Mouse (Mus musculus) urinary bladder, postnatal 0 days (tissue): ENCODE data around the gene Mospd3. TPM values are rescaled to one million over a fixed set of nuclear protein-coding genes. Genes with fewer than 3 reads are reported as not detected.

ENCODE experiments used
- polyA plus RNA-seq: library from polyadenylated mRNA; unstranded; fragments of >200 nt; fragmentation: Nextera tagmentation; extraction: Ambion mirVana; gene quantifications from 2 replicates; pipeline ENCODE4 v1.2.1, GENCODE M21; 2015

Gene Mospd3
- 23.9 and 25.0 TPM in 2 replicates for polyA plus RNA-seq

DNA sequence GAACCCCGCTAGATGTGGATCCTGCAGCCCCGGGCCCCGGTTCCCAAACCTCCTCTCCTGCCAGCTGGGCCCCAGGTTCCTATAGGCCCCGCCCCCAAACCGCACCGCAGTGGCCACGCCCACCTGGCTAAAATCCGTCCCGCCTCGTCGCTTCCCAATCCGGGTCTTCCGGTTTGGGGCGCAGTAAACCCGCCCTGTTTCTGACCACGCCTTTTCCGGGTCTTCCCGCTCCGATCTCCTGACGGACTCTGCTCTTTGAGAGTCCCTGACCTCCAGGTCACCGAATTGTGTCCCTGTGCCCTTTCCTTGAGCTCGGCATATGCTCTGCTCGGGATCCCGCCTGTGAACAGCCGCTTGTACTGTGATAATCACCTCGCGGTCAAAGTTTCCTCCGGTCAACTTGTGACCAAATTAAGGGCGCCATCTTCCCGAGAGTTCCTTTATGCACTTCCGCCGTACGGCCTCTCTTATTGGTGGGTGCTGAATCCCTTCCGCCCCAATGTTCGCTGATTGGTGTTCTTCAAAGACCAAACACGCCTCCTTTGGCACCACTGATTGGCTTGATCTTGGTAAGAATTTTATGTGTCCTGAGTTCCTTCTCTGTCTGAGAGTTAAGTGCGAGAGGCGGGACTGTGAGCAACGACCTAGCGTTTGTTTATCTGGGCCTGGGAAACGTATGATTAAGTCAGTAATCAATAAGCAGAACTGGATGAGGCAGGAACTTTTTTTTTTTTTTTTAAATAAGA is at the start of gene Mospd3:
Gene Mospd3 (minus strand): TSS at position 440 of the 746 bp plus-strand sequence.

DNA sequence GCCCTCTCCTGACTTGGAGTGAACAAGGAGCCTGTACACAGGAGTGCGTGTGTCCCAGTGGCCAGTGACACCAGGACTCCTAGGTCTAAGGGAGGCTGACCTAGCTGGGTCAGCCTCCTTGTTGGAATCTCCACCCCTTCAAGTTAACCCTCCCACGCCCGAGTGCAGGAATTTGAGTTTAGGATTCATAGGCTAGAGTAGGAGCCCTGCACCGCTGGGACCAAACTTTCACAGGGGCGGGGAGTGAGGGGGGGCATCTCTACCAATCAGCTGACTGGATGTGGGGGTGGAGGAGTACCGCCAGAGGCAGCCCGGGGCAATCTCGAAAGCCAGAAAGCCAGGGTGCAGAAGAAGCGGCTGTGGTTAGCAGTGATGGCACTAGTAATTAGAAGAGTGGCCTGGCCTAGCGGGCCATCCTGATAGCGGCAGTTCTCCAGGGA is 44.8 kb upstream of the Mospd3 start, which contains the start of gene Irs3:
Gene Irs3 (minus strand): TSS at position 63 of the 440 bp plus-strand sequence.

DNA sequence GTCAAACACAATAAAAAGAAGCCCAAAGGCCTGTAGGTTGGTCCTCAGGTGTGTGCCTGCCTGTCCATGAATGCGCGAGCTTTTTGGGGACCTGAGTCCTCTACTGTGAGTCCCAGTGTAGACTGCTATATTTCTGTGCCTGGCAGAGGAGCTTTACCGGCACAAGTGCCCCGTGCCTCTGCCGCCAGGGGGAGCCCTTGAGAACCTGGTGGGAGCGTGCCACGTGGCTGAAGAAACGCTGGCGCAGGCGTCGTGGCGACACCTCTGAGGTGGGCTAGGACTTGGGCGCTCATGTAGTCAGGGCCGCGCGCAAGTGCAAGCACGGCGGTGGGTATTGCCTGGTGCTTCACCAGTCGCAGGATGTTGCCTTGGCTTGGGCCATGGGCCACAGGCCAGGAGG is 40.2 kb upstream of the Mospd3 start, which contains the start of gene Sap25:
Gene Sap25 (plus strand): TSS at position 281 of the 400 bp plus-strand sequence.

DNA sequence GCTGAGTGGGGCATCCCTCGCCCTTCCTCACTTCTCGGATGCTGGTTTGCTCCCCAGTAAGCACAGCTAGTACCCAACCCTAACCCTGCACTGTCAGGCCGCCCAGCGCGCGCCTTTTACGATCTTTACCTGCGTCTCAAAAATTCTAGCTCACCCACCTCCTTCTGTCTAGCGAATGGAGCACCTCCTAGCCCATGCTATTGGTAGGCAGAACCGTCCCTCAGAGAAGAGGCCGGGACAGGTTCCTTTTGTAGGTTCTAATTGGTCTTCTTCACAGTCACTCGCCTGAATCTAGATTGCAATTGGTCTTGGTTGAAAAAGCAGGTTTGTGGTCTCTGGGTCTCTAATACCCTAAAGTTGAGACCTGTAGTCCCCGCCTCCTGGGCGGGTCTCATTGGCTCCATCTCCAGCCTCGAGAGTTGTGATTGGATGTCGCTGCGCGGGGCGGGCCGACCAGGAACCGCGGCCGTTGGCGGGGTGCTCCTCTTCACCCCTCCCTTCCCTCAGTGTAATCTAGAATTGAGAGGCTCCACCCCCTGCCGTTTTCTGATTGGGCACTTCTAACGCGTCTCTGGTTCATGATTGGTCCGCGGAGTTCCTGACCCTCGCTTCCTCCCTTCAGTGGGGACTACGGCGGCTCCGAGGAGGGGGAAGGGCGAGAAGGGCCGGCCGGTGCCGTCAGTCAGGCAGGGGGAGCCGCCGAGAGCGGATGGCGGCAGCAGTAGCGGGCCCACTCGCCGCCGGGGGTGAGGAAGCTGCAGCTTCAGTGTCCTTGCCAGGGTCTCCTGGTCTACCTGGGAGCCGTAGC is 27.8 kb upstream of the Mospd3 start, which contains the start of the genes Fbxo24, Lrch4 and Gm20605:
Gene Fbxo24 (minus strand): TSS at position 505 of the 808 bp plus-strand sequence.
Gene Lrch4 (plus strand): TSS at position 624 of the 808 bp plus-strand sequence.
Gene Gm20605 (plus strand): TSS at position 678 of the 808 bp plus-strand sequence.

DNA sequence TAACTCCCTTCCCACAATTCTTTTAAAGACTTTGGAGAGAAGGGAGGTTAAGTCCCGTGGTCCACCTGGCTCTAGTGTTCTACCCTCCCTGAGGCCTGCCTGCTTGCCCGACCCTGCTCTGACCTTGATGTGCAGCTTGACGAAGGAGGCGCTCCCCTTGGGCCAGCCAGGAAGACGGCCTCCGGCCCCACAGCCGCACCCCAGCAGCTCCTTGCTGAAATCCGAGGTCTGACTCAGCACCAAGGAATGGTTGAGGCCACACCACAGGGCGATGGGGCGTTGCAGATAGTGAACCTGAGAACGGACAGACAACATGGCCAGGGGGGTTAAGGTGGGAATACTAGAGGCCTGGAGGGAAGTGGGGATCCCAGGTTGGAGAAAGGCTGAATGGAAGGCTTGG is 12.7 kb upstream of the Mospd3 start, which contains the start of gene Pcolce:
Gene Pcolce (minus strand): TSS at position 235 of the 400 bp plus-strand sequence.

DNA sequence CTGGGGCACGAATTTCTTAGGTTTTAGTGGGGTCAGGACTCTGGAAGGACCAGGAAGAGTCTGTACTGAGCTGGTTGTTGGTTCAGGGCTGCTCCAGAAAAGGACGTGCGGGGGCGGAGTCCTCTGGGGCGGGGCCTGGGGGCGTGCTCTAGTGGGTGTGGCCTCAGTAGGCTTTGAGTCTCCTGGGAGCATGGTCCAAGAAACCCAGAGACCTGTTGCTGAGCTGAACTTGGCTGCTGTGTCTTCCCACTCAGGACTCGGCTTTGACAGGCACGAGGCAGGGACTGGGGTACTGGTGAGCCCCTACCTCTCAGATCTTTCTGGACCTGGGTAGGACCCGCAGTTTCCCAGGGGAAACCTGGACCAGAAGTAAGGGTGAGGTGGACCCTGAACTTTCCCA is 31.2 kb downstream of the Mospd3 start, which contains the start of gene Tfr2:
Gene Tfr2 (plus strand): TSS at position 176 of the 400 bp plus-strand sequence.

DNA sequence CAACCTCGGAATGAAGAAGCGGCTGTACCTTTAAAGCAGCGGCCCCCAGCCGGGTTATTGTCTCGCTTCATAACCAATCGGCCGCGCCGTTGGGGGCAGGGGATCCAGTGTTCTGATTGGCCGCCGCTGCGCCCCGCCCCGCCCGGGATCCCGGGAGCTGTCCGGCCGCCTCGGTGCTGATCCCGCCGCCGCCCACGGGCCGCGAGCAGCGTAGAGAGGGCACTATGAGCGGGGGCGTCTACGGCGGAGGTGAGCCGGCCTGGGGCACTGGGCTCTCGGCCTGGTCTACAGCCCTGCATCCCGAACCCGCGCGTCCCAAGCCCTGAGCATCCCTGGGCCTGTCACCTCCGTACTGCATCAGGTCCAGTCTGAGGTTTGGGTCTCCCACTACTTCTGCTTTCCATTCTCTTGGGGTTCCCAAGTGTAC is 47.4 kb downstream of the Mospd3 start, which contains the start of gene Actl6b:
Gene Actl6b (plus strand): TSS at position 107 of the 427 bp plus-strand sequence.

Other genes with a start within 250 kb of the Mospd3 start
- gene Zan, start 124.0 kb downstream of the Mospd3 start, polyA plus RNA-seq: 0.08 and 0.11 TPM in 2 replicates
- gene Pop7, start 98.5 kb downstream of the Mospd3 start, polyA plus RNA-seq: 36.8 and 39.2 TPM in 2 replicates
- 5.4 and 7.0 TPM in 2 replicates for gene Gigyf1, start 82.5 kb downstream of the Mospd3 start, polyA plus RNA-seq
- not detected in 2 replicates for gene Epo, start 67.8 kb downstream of the Mospd3 start, polyA plus RNA-seq
- gene Gnb2, start 67.5 kb downstream of the Mospd3 start, polyA plus RNA-seq: 303 and 312 TPM in 2 replicates
- gene Actl6b, start 47.5 kb downstream of the Mospd3 start, polyA plus RNA-seq: 0.14 TPM in 1 of 2 replicates, not detected in the other
- gene Tfr2, start 31.2 kb downstream of the Mospd3 start, polyA plus RNA-seq: 0.59 and 0.67 TPM in 2 replicates
- gene Pcolce, start 12.7 kb upstream of the Mospd3 start, polyA plus RNA-seq: 197 and 226 TPM in 2 replicates
- 0.28 and 0.29 TPM in 2 replicates for gene Fbxo24, start 27.9 kb upstream of the Mospd3 start, polyA plus RNA-seq
- 22.2 and 25.0 TPM in 2 replicates for gene Lrch4, start 28.1 kb upstream of the Mospd3 start, polyA plus RNA-seq
- gene Gm20605, start 28.1 kb upstream of the Mospd3 start, polyA plus RNA-seq: 4.4 and 6.3 TPM in 2 replicates
- gene Sap25, start 40.3 kb upstream of the Mospd3 start, polyA plus RNA-seq: 2.6 and 3.3 TPM in 2 replicates
- gene Irs3, start 44.7 kb upstream of the Mospd3 start, polyA plus RNA-seq: 0.06 and 0.18 TPM in 2 replicates
- gene Agfg2, start 83.7 kb upstream of the Mospd3 start, polyA plus RNA-seq: 17.8 and 25.5 TPM in 2 replicates
- gene Nyap1, start 140.5 kb upstream of the Mospd3 start, polyA plus RNA-seq: 0.81 and 0.98 TPM in 2 replicates
- 222 and 228 TPM in 2 replicates for gene Tsc22d4, start 144.7 kb upstream of the Mospd3 start, polyA plus RNA-seq
- gene Ppp1r35, start 177.8 kb upstream of the Mospd3 start, polyA plus RNA-seq: 12.5 and 12.7 TPM in 2 replicates
- 5.8 and 6.8 TPM in 2 replicates for gene Mepce, start 186.6 kb upstream of the Mospd3 start, polyA plus RNA-seq
- 4.1 and 4.9 TPM in 2 replicates for gene Zcwpw1, start 186.7 kb upstream of the Mospd3 start, polyA plus RNA-seq
- 84.3 and 85.3 TPM in 2 replicates for gene Pilra, start 235.2 kb upstream of the Mospd3 start, polyA plus RNA-seq